Mouse (Mus musculus): ENCODE results near the gene Nlgn1. TPM values are rescaled to one million over a fixed set of nuclear protein-coding genes. Genes with fewer than 3 reads are reported as not detected.

The Nlgn1 gene
- polyA plus RNA-seq, 1 experiment from 2014 or later, result 1.9 TPM

DNA sequence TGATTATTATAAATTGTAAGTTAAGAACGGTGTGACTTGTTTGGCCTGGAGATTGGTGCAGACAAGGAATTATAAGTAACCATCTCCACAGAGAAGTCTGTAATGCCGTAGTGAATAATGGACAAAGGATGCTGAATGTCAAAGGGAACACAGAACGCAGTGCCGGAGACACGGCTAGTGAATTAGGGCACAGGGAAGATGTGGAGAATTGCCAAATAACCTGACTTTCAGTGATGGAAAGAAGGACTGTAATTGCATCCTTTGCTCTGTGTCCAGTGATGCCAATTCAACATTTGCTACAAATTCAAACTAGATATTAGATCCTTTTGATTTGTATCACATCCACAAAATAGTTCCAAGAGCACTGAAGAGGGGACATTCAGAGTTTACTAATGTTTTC, 415.7 kb downstream of the Nlgn1 start:
- Histone ChIP-seq H3K9ac (replicated peaks; ENCODE audit: low read length) (no peak overlapping the region), H3K27me3 (ENCODE audit: control insufficient read depth, insufficient read depth, low read length) (no peaks in the 10 kb centered on the region), H3K4me1 (ENCODE audit: control insufficient read depth, insufficient read depth, low read length) (no peaks in the 10 kb centered on the region), H3K9me3 (replicated peaks; ENCODE audit: control insufficient read depth, low read length) (no peaks in the 10 kb centered on the region), H3K36me3 (replicated peaks; ENCODE audit: control insufficient read depth, insufficient read depth, low read depth, low read length) (no peaks in the 10 kb centered on the region), H3K4me2 (ENCODE audit: low read depth, low read length) (no peak overlapping the region), H3K27ac (replicated peaks; ENCODE audit: low read depth, low read length) (no peak overlapping the region), H3K4me3 (ENCODE audit: low read depth, low read length) (no peak overlapping the region)
- no peak for ATAC-seq (replicated peaks; ENCODE audit: insufficient number of reproducible peaks, low FRiP score, low TSS enrichment, low read depth)
- 88% methylated on average over 5 of the region's 5 CpGs for WGBS
- DNase-seq (ENCODE audit: low spot score), result no peak

- no peaks in the 10 kb centered on the region for H3K9me3 ChIP-seq (replicated peaks; ENCODE audit: control insufficient read depth, low read length)
- H3K4me2 ChIP-seq (ENCODE audit: low read depth, low read length), result no peak overlapping the region
- 74% methylated on average over 2 of the region's 2 CpGs for WGBS
- no peak for DNase-seq (ENCODE audit: low spot score)
- ATAC-seq (replicated peaks; ENCODE audit: insufficient number of reproducible peaks, low FRiP score, low TSS enrichment, low read depth), result no peak
- no peak overlapping the region for H3K4me3 ChIP-seq (ENCODE audit: low read depth, low read length)
- H3K4me1 ChIP-seq (ENCODE audit: control insufficient read depth, insufficient read depth, low read length), result no peaks in the 10 kb centered on the region
- H3K9ac ChIP-seq (replicated peaks; ENCODE audit: low read length), result no peak overlapping the region
- no peaks in the 10 kb centered on the region for H3K36me3 ChIP-seq (replicated peaks; ENCODE audit: control insufficient read depth, insufficient read depth, low read depth, low read length)
- no peaks in the 10 kb centered on the region for H3K27me3 ChIP-seq (ENCODE audit: control insufficient read depth, insufficient read depth, low read length)
- no peak overlapping the region for H3K27ac ChIP-seq (replicated peaks; ENCODE audit: low read depth, low read length)
These were observed 417.7 kb downstream of the Nlgn1 start for GRCm38 (mm10) chr3:25914365-25915065.

GRCm38 (mm10) chr3:25903140-25903809, 429.0 kb downstream of the Nlgn1 start:
- Histone ChIP-seq H3K27ac (replicated peaks; ENCODE audit: low read depth, low read length) (no peak overlapping the region), H3K4me1 (ENCODE audit: control insufficient read depth, insufficient read depth, low read length) (no peaks in the 10 kb centered on the region), H3K4me2 (ENCODE audit: low read depth, low read length) (no peak overlapping the region), H3K4me3 (ENCODE audit: low read depth, low read length) (no peak overlapping the region), H3K9ac (replicated peaks; ENCODE audit: low read length) (no peak overlapping the region), H3K9me3 (replicated peaks; ENCODE audit: control insufficient read depth, low read length) (no peaks in the 10 kb centered on the region), H3K27me3 (ENCODE audit: control insufficient read depth, insufficient read depth, low read length) (no peaks in the 10 kb centered on the region), H3K36me3 (replicated peaks; ENCODE audit: control insufficient read depth, insufficient read depth, low read depth, low read length) (no peaks in the 10 kb centered on the region)
- no peak for DNase-seq (ENCODE audit: low spot score)
- no peak for ATAC-seq (replicated peaks; ENCODE audit: insufficient number of reproducible peaks, low FRiP score, low TSS enrichment, low read depth)
- 87% methylated on average over 11 of the region's 11 CpGs for WGBS

GRCm38 (mm10) chr3:25897456-25897855, 434.8 kb downstream of the Nlgn1 start:
- Histone ChIP-seq H3K4me1 (ENCODE audit: control insufficient read depth, insufficient read depth, low read length) (no peaks in the 10 kb centered on the region), H3K9ac (replicated peaks; ENCODE audit: low read length) (no peak overlapping the region), H3K9me3 (replicated peaks; ENCODE audit: control insufficient read depth, low read length) (no peaks in the 10 kb centered on the region), H3K4me3 (ENCODE audit: low read depth, low read length) (no peak overlapping the region), H3K27me3 (ENCODE audit: control insufficient read depth, insufficient read depth, low read length) (no peaks in the 10 kb centered on the region), H3K27ac (replicated peaks; ENCODE audit: low read depth, low read length) (no peak overlapping the region), H3K36me3 (replicated peaks; ENCODE audit: control insufficient read depth, insufficient read depth, low read depth, low read length) (no peaks in the 10 kb centered on the region), H3K4me2 (ENCODE audit: low read depth, low read length) (no peak overlapping the region)
- DNase-seq (ENCODE audit: low spot score), result no peak
- ATAC-seq (replicated peaks; ENCODE audit: insufficient number of reproducible peaks, low FRiP score, low TSS enrichment, low read depth), result no peak

- Histone ChIP-seq H3K4me1 (ENCODE audit: control insufficient read depth, insufficient read depth, low read length) (no peaks in the 10 kb centered on the region), H3K36me3 (replicated peaks; ENCODE audit: control insufficient read depth, insufficient read depth, low read depth, low read length) (no peaks in the 10 kb centered on the region), H3K4me2 (ENCODE audit: low read depth, low read length) (no peak overlapping the region), H3K27me3 (ENCODE audit: control insufficient read depth, insufficient read depth, low read length) (no peaks in the 10 kb centered on the region), H3K9ac (replicated peaks; ENCODE audit: low read length) (no peak overlapping the region), H3K9me3 (replicated peaks; ENCODE audit: control insufficient read depth, low read length) (no peaks in the 10 kb centered on the region), H3K27ac (replicated peaks; ENCODE audit: low read depth, low read length) (no peak overlapping the region), H3K4me3 (ENCODE audit: low read depth, low read length) (no peak overlapping the region)
- DNase-seq (ENCODE audit: low spot score) (no peak), ATAC-seq (replicated peaks; ENCODE audit: insufficient number of reproducible peaks, low FRiP score, low TSS enrichment, low read depth) (no peak)
- WGBS, result 67% methylated on average over 2 of the region's 2 CpGs
These were observed 447.5 kb downstream of the Nlgn1 start for GRCm38 (mm10) chr3:25884797-25885196.

DNA sequence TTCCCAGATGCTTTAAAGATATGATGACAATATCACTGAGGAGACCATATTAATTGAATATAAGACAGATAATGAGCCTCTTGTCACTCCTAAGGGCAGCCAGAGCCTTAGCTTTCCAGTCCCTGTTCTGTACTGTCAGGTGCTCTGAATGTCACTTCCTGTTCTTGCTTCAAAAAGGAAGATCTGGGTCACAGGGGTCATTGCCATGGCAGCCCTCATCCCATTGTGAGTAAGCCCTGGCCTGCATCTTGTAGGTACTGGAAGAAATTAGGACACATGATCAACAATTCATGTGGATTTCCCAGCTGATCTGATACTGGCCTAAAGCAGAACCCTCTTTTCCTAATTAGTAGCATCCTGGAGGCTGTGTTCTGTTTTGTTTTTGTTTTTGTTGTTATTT, 463.1 kb downstream of the Nlgn1 start:
- H3K36me3 ChIP-seq (replicated peaks; ENCODE audit: control insufficient read depth, insufficient read depth, low read depth, low read length), result no peaks in the 10 kb centered on the region
- ATAC-seq (replicated peaks; ENCODE audit: insufficient number of reproducible peaks, low FRiP score, low TSS enrichment, low read depth), result no peak
- H3K27ac ChIP-seq (replicated peaks; ENCODE audit: low read depth, low read length), result no peak overlapping the region
- H3K9ac ChIP-seq (replicated peaks; ENCODE audit: low read length), result no peak overlapping the region
- no peaks in the 10 kb centered on the region for H3K9me3 ChIP-seq (replicated peaks; ENCODE audit: control insufficient read depth, low read length)
- no peak overlapping the region for H3K4me3 ChIP-seq (ENCODE audit: low read depth, low read length)
- no peaks in the 10 kb centered on the region for H3K27me3 ChIP-seq (ENCODE audit: control insufficient read depth, insufficient read depth, low read length)
- H3K4me1 ChIP-seq (ENCODE audit: control insufficient read depth, insufficient read depth, low read length), result no peaks in the 10 kb centered on the region
- no peak overlapping the region for H3K4me2 ChIP-seq (ENCODE audit: low read depth, low read length)
- no peak for DNase-seq (ENCODE audit: low spot score)

DNA sequence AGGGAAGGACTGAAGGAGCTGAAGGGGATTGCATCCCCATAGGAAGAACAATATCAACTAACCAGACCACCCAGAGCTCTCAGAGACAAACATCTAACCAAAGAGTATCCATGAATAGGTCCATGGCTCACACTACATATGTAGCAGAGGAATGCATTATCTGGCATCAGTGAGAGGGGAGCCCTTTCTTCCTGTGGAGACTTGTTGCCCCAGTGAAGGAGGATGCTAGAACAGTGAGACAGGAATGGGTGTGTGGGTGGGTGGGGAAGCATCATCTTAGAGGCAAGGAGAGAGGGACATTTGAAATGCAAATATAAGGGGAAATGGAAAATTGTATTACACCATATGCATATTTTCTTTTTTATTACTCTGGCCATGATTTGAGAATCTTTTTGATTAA, 473.9 kb downstream of the Nlgn1 start:
- H3K36me3 ChIP-seq (replicated peaks; ENCODE audit: control insufficient read depth, insufficient read depth, low read depth, low read length), result no peaks in the 10 kb centered on the region
- H3K4me3 ChIP-seq (ENCODE audit: low read depth, low read length), result no peak overlapping the region
- DNase-seq (ENCODE audit: low spot score), result no peak
- ATAC-seq (replicated peaks; ENCODE audit: insufficient number of reproducible peaks, low FRiP score, low TSS enrichment, low read depth), result no peak
- H3K4me2 ChIP-seq (ENCODE audit: low read depth, low read length), result no peak overlapping the region
- H3K9me3 ChIP-seq (replicated peaks; ENCODE audit: control insufficient read depth, low read length), result no peaks in the 10 kb centered on the region
- no peaks in the 10 kb centered on the region for H3K4me1 ChIP-seq (ENCODE audit: control insufficient read depth, insufficient read depth, low read length)
- no peaks in the 10 kb centered on the region for H3K27me3 ChIP-seq (ENCODE audit: control insufficient read depth, insufficient read depth, low read length)
- H3K27ac ChIP-seq (replicated peaks; ENCODE audit: low read depth, low read length), result no peak overlapping the region
- no peak overlapping the region for H3K9ac ChIP-seq (replicated peaks; ENCODE audit: low read length)

DNA sequence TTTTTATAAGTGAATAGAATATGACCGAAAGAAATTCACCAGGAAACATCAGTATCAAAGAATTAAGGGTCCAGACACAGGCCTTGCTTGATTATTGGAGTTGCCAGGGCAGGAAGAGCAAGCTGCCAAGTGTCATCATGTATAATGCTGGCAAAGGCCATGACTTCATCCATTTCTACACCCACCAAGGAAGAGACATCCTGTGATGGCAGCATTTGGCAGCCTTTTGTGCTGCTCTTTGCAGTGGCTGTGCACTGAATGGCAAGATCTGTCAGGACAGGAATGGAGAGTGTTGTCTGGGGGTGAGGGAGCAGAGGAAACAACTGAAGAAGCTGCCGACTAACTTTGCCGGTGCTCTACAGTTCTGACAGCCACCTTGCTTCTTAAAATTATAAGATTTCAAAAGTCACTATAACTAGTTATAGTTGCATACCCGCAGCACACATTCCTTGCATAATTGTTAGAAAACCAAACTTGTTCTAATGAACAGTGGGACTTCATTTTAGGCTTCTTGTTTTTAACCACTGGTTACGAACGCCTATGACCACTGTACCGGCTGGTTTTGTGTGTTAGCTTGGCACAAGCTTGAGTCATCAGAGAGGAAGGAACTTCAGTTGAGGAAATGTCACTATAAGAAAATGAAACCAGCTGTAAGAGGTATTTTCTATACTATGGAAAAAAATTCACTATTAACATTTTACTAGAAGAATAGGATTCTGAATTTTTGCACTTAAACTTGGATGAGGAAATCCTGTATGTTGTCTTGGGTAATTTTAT, 487.4 kb downstream of the Nlgn1 start:
- Histone ChIP-seq H3K36me3 (replicated peaks; ENCODE audit: control insufficient read depth, insufficient read depth, low read depth, low read length) (no peaks in the 10 kb centered on the region), H3K4me3 (ENCODE audit: low read depth, low read length) (no peak overlapping the region), H3K9ac (replicated peaks; ENCODE audit: low read length) (no peak overlapping the region), H3K9me3 (replicated peaks; ENCODE audit: control insufficient read depth, low read length) (no peaks in the 10 kb centered on the region), H3K4me1 (ENCODE audit: control insufficient read depth, insufficient read depth, low read length) (no peaks in the 10 kb centered on the region), H3K27ac (replicated peaks; ENCODE audit: low read depth, low read length) (no peak overlapping the region), H3K4me2 (ENCODE audit: low read depth, low read length) (no peak overlapping the region), H3K27me3 (ENCODE audit: control insufficient read depth, insufficient read depth, low read length) (no peaks in the 10 kb centered on the region)
- WGBS, result 87% methylated on average over 7 of the region's 7 CpGs
- ATAC-seq (replicated peaks; ENCODE audit: insufficient number of reproducible peaks, low FRiP score, low TSS enrichment, low read depth), result no peak
- DNase-seq (ENCODE audit: low spot score), result no peak

All from embryonic facial prominence, embryonic 11.5 days (tissue).